Mouse (Mus musculus): Measurements from ENCODE around the gene Abraxas2.

The Abraxas2 gene

DNA sequence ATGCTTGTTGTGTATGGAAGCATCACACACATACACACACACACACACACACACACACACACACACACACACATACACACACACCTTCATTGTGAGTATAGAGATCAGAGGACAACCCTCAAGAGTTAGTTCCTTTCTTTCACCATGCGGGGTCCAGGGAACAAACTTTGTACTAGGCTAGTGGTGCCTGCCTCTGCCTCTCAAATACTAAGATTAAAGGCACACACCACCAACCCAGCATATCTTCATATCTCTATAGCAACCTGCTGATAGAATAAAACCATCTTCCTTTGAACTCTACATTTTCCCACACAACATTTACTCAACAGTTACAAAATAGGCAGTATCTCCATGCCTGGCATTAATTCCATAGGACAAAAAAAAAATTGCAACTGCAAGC, 2.9 kb upstream of the Abraxas2 start:
- no peak for DNase-seq

DNA sequence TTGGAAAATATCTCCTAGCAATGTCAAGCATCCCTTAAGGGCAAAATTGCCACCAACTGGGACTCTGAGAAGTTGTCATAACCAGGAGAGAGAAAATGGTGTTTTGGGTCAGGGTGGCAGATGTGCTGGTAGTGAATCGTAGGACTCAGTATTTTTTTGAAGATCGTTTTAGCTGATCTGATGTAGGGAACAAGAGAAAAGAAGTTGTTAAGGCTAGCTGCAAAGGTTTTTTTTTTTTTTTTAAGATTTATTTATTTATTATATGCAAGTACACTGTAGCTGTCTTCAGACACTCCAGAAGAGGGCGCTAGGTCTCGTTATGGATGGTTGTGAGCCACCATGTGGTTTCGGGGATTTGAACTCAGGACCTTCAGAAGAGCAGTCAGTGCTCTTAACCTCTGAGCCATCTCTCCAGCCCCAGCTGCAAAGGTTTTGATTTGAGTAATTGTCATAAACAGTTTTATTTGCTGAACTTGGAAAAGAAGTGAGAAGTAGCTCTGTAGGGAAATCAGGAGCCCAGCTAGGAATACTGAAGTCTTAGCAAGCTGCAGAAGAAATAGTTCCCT, 899 bp upstream of the Abraxas2 start:
- DNase-seq = no peak

- DNase-seq = no peak
Observed at GRCm38 (mm10) chr7:132866316-132866715, 7.3 kb downstream of the Abraxas2 start.

DNA sequence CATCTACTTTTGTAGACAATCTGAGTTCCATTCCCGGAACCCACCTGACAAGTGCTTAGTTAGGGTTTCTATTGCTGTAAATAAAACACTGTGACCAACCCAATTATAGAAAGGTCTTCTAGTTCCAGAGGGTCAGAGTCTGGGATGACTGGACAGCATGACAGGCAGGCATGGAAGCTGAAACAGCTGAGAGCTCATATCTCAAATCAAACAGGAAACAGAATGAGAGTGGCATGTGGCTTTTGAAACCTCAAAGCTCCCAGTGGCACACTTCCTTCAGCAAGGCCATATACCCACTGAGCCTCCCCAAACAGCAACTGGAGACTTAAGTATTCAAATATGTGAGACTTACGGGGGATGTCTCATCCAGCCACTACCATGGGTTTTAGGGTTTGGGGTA, 14.0 kb downstream of the Abraxas2 start:
- no peak for DNase-seq

- DNase-seq = peak; percentile 85
Observed at GRCm38 (mm10) chr7:132875391-132876086, 16.5 kb downstream of the Abraxas2 start.

GRCm38 (mm10) chr7:132880276-132880675, 21.3 kb downstream of the Abraxas2 start:
- no peak for DNase-seq

- DNase-seq = no peak
Observed at GRCm38 (mm10) chr7:132882343-132882742, 23.3 kb downstream of the Abraxas2 start.

GRCm38 (mm10) chr7:132884031-132884430, 25.0 kb downstream of the Abraxas2 start:
- no peak for DNase-seq

GRCm38 (mm10) chr7:132887019-132887804, 28.2 kb downstream of the Abraxas2 start:
- DNase-seq = no peak

GRCm38 (mm10) chr7:132888052-132888451, 29.0 kb downstream of the Abraxas2 start:
- no peak for DNase-seq

DNA sequence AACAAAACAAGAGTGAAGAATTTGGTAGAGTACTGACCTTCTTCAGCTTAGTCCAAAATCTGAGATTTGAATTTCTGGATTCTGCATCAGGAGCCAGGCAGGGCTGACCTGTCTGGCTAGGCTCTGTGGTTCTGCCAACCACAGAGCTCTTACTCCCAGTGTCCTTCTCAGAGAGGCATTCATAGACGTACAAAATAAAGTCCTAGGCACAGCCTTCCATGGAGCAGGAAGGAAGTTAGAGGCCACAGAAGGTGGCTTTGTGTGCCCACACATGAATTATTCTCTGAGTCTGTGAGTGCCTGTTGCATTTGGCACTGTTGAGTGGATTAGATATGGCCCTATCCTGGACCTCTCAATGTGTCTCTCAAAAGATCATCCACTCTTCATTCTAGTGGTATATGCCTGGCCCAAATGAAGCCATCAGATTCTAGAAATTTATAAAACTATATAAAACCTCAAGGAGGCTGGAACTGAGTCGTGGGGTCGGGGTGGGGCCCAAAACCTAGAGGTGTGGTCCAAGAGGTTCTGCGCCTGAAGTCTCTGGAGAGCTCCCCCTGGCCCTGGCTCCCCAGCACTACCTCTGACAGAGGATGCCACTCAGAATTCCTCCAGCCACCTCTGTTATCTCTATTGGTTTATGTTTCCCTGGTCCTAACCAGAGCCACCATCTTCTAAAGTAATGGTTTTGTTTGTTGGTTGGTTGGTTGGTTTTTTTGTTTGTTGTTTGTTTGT, 29.7 kb downstream of the Abraxas2 start:
- no peak for DNase-seq

DNA sequence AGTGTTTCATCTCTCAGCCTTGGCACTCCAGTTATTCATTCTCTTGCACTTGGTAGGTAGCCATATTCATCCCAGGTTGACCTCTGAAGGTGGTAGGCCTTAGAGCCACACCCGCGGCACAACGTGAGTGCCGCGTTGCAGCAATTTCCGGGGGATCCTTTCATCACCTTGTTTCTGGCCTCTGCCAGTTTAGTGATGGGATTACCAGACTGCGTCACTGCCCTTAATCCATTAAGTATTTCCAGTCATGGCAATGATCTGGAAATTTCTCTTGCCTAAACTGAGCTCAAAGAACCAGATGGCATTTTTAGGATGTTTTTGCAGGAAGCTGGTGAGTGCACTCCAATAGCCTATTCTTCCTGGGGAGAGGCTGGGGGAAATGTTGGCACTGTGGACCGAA, 30.7 kb downstream of the Abraxas2 start:
- DNase-seq = no peak

DNA sequence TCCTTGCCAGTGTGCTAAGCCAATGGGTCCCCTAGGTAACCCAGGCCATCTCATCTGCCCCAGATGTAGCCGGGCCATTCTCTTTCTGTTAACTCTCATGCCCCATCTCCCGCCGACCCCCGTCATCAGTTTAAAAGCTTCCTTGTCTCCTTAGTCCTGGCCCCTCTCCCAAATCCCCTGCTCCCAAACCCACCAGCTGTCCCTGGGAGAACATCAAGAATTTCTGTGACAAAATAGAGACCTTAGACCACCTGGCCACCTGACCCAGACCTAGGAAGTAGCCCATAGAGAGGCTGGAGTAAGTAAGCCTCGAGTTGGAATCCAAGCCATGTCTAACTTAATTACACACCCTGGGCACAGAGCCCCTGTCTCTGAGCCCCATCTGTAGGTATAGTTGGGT, 31.2 kb downstream of the Abraxas2 start:
- DNase-seq = no peak

DNA sequence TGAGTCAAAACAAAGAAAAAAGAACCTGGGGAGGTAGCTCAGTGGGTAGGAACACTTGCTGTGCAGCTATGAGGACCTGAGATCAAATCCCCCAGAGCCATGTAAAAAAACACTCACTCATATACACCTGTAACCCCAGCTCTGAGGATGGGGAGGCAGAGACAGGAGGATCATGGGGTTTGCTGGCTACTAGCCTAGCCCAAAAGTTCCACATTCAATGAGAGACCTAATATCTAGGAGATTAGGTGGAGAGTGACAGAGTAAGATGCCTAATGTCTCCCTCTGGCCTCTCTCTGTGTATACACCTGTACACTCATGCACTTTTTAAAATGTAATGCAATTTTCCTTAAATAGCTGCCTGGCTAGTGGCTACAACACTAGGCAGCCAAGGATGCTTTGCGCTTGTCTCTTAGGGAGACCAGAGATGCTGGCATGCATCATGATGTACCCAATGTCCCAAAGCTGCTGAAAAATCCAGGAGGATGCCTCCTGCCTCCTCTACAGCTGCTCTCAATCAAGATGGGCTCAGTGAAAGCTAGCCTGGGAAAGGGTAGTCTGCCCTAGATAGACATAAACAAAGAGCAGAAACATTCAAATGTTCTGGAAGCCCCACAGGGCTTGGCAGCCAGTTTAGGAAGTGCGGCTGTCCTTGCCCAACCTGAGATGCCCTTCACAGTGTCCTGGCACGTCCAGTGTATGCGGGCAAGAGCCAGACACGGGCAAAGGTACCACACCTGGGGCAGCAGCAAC, 32.7 kb downstream of the Abraxas2 start:
- DNase-seq = peak; percentile 67

GRCm38 (mm10) chr7:132892311-132892661, 33.3 kb downstream of the Abraxas2 start:
- DNase-seq = no peak

DNA sequence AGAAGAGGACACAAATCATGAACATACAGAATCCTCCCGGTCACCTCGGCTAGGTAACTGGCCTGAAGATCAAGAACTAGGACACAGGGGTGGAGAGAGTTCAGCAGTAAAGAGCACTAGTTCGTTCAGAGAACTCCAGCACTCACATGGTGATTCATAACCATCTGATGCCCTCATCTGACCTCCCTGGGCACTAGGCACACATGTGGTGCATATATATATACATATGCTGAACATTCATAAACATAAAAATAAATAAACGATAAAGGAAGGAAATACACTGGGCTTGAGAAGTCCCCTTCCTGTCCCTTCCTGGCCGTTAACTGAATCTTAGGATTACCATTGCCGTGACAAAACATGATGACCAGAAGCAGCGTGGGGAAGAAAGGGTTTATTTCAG, 33.8 kb downstream of the Abraxas2 start:
- no peak for DNase-seq

DNA sequence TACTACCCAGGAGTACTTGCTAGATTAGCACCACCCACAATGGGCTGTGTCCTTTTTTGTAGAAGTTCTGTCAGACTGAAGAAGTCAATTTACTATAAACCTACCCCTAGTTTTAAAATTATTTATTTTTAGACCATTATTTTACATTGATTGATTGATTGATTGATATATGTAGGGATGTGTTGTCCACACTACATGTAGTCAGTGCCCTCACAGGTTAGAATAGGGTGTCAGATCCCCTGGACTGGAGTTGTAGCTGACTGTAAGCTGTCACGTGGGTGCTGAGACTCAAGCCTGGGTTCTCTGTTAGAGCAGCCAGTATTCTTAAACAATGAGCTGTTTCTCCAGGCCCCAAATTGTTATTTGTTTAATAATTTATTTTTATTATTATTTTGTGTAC, 34.3 kb downstream of the Abraxas2 start:
- no peak for DNase-seq

DNA sequence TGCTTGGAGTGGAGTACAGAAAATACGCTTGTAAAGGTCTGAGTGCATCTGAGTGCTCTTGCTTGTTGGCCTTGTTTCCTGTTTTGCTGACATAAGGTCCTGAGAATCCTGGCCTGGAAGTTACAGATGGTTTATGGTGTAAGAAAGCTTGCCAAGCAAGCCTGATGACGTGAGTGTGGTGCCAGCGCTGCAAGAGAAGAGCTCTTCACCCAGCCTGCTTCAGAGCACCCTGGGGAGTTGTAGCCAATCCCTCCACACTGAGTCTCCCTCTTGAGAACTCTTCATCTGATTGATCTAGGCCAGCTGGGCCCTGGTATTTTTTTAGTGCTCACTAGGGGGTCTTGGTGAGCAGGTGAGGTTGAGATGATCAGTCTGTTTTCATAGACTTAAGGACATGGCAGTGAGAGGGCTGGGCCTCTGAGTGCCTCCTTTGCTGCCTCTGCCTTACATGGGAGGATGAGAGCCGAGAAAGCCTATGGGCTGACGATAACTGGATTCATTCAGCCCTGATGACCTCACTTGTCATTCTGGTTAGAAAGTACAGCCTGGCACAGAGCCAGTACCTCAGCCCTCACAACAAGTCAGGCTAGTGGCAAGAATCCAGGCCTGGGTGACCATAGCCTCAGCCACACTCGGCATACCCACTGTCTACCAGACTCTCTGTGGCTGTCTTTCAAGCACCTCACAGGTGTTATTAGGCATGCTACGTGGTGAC, 36.0 kb downstream of the Abraxas2 start:
- DNase-seq = no peak

- peak; percentile 64 for DNase-seq
Observed at GRCm38 (mm10) chr7:132896206-132896815, 37.3 kb downstream of the Abraxas2 start.

DNA sequence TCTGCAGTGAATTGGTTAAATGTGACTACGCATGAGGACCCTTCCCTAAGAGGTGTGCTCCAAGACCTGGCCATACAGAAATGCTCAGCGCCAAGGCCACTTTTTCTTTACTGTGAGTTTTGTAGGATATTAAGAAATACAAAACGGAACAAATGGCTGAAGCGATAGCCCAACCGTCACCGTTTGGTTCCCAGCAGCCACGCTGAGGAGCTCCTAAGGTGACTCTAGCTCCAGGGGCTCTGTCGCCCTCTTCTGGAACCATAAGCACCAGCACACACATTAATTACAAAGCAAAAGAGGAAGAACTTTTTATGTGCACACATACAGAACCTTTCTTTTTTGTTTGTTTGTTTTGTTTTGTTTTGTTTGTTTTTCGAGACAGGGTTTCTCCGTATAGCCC, 38.2 kb downstream of the Abraxas2 start:
- no peak for DNase-seq

- DNase-seq = no peak
Observed at GRCm38 (mm10) chr7:132898234-132898633, 39.2 kb downstream of the Abraxas2 start.

Data from kidney, adult 11 months (tissue).